ENCODE assay signal across 9 mouse cellular contexts in genomic region chr7:109241313-109241712, GRCm38 (mm10).
DNase-seq lines count a peak whose midpoint lies in the region; ATAC-seq and TF ChIP-seq lines count a peak whose summit lies in the region.
"Had no signal": no experiment of that assay in that cellular context is flagged by ENCODE, and none has a peak within 500 bp of the region (broad histone marks: within the 10 kb centered on the region; RNA-seq: fewer than 3 reads in every experiment).

No protein-coding gene starts in this region.

- ATAC-seq in forebrain, embryonic 11.5 days (replicated peaks; ENCODE audit: low FRiP score): peak; percentile 60
- no peak; the same call in 1 of the 2 replicates for ATAC-seq in forebrain, embryonic 15.5 days (replicated peaks)
- 0 out of 2 replicates have a peak, but pooled peaks have one; percentile 23 for ATAC-seq in kidney, embryonic 16.5 days (ENCODE audit: low FRiP score, low TSS enrichment)
- ATAC-seq in neural tube, embryonic 14.5 days (ENCODE audit: low read depth): peak; percentile 29; the same call in 1 of the 2 replicates

- H3K36me3 ChIP-seq in forebrain, embryonic 11.5 days (ENCODE audit: control insufficient read depth, insufficient read depth, low read length): no peaks in the 10 kb centered on the region
- H3K36me3 ChIP-seq in forebrain, embryonic 15.5 days: no peaks in the 10 kb centered on the region
- no peaks in the 10 kb centered on the region for H3K36me3 ChIP-seq in kidney, embryonic 16.5 days (ENCODE audit: insufficient read depth, low read length)
- no peaks in the 10 kb centered on the region for H3K36me3 ChIP-seq in neural tube, embryonic 14.5 days (ENCODE audit: control insufficient read depth, insufficient read depth, low read length)

- 10% methylated on average over 19 of the region's 19 CpGs for WGBS in forebrain, embryonic 11.5 days
- WGBS in forebrain, embryonic 15.5 days: 17% methylated on average over 19 of the region's 19 CpGs
- 22% methylated on average over 19 of the region's 19 CpGs for WGBS in lung, adult 2 months
- WGBS in kidney, embryonic 16.5 days: 6% methylated on average over 19 of the region's 19 CpGs
- WGBS in neural tube, embryonic 14.5 days: 8% methylated on average over 19 of the region's 19 CpGs

- no peak overlapping the region for H3K9ac ChIP-seq in forebrain, embryonic 11.5 days (ENCODE audit: low read length)
- no peak overlapping the region for H3K9ac ChIP-seq in forebrain, embryonic 15.5 days (replicated peaks)
- no peak overlapping the region for H3K9ac ChIP-seq in kidney, embryonic 16.5 days (replicated peaks; ENCODE audit: low read length)
- H3K9ac ChIP-seq in neural tube, embryonic 14.5 days (replicated peaks; ENCODE audit: low read depth, low read length): no peak overlapping the region

- H3K4me3 ChIP-seq in forebrain, embryonic 11.5 days (ENCODE audit: low read depth, low read length): no peak overlapping the region
- H3K4me3 ChIP-seq in forebrain, embryonic 15.5 days: no peak overlapping the region
- no peak overlapping the region for H3K4me3 ChIP-seq in lung, adult 2 months (replicated peaks; ENCODE audit: extremely low read depth, low read depth, low read length)
- H3K4me3 ChIP-seq in kidney, embryonic 16.5 days (ENCODE audit: low read length): no peak overlapping the region
- no peak overlapping the region for H3K4me3 ChIP-seq in neural tube, embryonic 14.5 days (ENCODE audit: low read depth, low read length)
- H3K4me3 ChIP-seq: erythroblast, embryonic 14.5 days had no signal

- no peak for TF ChIP-seq CTCF in lung, adult 2 months (IDR thresholded peaks at IDR 0.05; ENCODE audit: insufficient read depth, low read length)

- TF ChIP-seq POLR2A in lung, adult 2 months (IDR thresholded peaks at IDR 0.05; ENCODE audit: borderline replicate concordance, extremely low read depth, low read depth, low read length): no peak

- peak; percentile 68 for DNase-seq in forebrain, embryonic 11.5 days (ENCODE audit: low spot score)
- peak; percentile 8 for DNase-seq in lung, postnatal 10 days
- DNase-seq in lung, adult 2 months: no peak
- DNase-seq in urinary bladder, adult 18-20 months (ENCODE audit: low spot score in 2 of 2): no peak
- DNase-seq in cerebellum, postnatal 14 days: no peak

- no peak overlapping the region for H3K4me2 ChIP-seq in forebrain, embryonic 11.5 days (ENCODE audit: low read depth, low read length, severe bottlenecking)
- no peak overlapping the region for H3K4me2 ChIP-seq in forebrain, embryonic 15.5 days (replicated peaks)
- no peak overlapping the region for H3K4me2 ChIP-seq in kidney, embryonic 16.5 days (replicated peaks; ENCODE audit: low read depth, low read length)
- H3K4me2 ChIP-seq in neural tube, embryonic 14.5 days (ENCODE audit: low read depth, low read length): no peak overlapping the region

- H3K4me1 ChIP-seq in forebrain, embryonic 11.5 days (replicated peaks; ENCODE audit: control insufficient read depth, insufficient read depth, low read length): peaks cover 6% of the 10 kb centered on the region
- H3K4me1 ChIP-seq in forebrain, embryonic 15.5 days: peaks cover 8% of the 10 kb centered on the region; the same call in 1 of the 2 replicates
- no peaks in the 10 kb centered on the region for H3K4me1 ChIP-seq in lung, adult 2 months (ENCODE audit: control insufficient read depth, insufficient read depth, low read length)
- no peaks in the 10 kb centered on the region for H3K4me1 ChIP-seq in kidney, embryonic 16.5 days (ENCODE audit: insufficient read depth, low read length)
- 0 out of 2 replicates have a peak, but pooled peaks cover 4% of the 10 kb centered on the region for H3K4me1 ChIP-seq in neural tube, embryonic 14.5 days (ENCODE audit: control insufficient read depth, insufficient read depth, low read length)

- H3K27me3 ChIP-seq in forebrain, embryonic 11.5 days (ENCODE audit: control insufficient read depth, insufficient read depth, low read length): peaks cover 6% of the 10 kb centered on the region; the same call in 1 of the 2 replicates
- peaks cover 7% of the 10 kb centered on the region for H3K27me3 ChIP-seq in forebrain, embryonic 15.5 days
- no peaks in the 10 kb centered on the region for H3K27me3 ChIP-seq in kidney, embryonic 16.5 days (ENCODE audit: insufficient read depth, low read length)
- no peaks in the 10 kb centered on the region for H3K27me3 ChIP-seq in neural tube, embryonic 14.5 days (ENCODE audit: control insufficient read depth, insufficient read depth, low read length)

- no peak overlapping the region for H3K27ac ChIP-seq in forebrain, embryonic 11.5 days (ENCODE audit: low read depth, low read length)
- no peak overlapping the region for H3K27ac ChIP-seq in forebrain, embryonic 15.5 days (replicated peaks)
- no peak overlapping the region for H3K27ac ChIP-seq in kidney, embryonic 16.5 days (ENCODE audit: low read length)
- H3K27ac ChIP-seq in neural tube, embryonic 14.5 days (ENCODE audit: low read depth, low read length): no peak overlapping the region

- no peaks in the 10 kb centered on the region for H3K9me3 ChIP-seq in forebrain, embryonic 11.5 days (ENCODE audit: control insufficient read depth, low read length)
- H3K9me3 ChIP-seq in forebrain, embryonic 15.5 days: no peaks in the 10 kb centered on the region
- no peaks in the 10 kb centered on the region for H3K9me3 ChIP-seq in kidney, embryonic 16.5 days (ENCODE audit: low read length)
- no peaks in the 10 kb centered on the region for H3K9me3 ChIP-seq in neural tube, embryonic 14.5 days (ENCODE audit: control insufficient read depth, low read length)

Comparison
In these comparisons a context has a peak if more than half of its experiments do, and no peak if none do; other contexts are left out.
1. DNase-seq: peak in forebrain, embryonic 11.5 days (single experiment) and lung, postnatal 10 days (single experiment); none in lung, adult 2 months (single experiment), urinary bladder, adult 18-20 months (0 of 2) and cerebellum, postnatal 14 days (0 of 2).